Mouse (Mus musculus) kidney, adult 11 months (tissue): ENCODE measurements at regions not wholly inside any gene's neighbourhood (a gene's known extent, or its start where the extent isn't known, plus 50 kb on each side); places are given as distances from the start of the nearest gene placed in this dataset.

Experiments
- DNase-seq: peaks from one replicate; pipeline ENCODE4 v3.0.0; 2022

DNA sequence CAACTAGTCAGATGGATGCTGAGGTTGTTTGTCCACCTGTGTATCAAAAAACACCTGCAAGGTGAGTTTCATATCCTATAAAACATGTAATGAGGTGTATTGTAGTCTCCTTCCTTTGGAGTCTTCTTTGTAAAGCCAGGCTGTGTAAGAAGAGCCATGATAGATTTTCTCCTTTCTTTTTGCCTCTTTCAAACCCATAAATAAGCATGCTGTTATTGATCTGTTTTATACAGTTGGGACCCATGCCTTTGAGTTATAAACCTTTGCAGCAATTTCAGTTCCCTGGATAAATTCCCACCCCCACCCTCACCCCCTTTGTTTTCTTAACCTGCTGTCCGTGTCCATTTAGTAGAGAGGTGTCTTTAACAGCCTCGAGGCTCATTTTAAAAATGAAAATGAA is 131.0 kb upstream of the Rgs17 start:
- DNase-seq: no peak

DNA sequence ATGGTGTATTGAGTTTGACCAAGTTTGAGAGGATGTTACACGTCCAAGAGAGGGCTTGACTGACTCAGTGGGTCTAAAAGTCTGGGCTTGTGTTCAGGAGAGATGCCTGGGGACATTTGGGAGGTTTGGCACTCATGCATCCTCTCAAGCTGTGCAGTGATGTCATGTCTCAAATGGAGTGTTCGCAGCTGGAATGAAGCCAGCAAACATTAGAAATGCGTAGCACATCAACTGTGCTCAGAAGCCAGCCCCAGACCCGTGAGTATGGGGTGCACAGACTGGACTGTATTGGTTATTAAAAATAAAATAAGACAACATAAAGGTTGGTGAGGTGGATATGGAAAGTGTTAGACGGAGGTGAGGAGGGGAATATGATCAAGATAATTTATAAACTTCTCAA is 121.2 kb upstream of the Rgs17 start:
- DNase-seq: no peak

DNA sequence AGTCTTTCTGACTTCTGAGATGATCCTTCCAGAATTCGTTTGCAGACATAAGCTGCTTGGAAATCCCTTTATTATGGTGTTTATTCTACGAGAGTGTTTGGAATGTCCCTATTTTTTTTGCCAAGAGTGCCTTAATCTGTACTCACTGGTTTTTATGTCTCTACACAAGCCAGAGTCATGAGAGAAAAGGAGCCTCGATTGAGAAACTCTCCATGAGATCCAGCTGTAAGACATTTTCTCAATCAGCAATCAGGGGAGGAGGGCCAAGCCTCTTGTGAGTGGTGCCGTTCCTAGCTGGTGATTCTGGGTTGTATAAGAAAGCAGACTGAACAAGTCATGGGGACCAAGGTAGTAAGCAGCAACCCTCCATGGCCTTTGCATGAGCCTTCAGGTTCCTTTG is 117.6 kb upstream of the Rgs17 start:
- DNase-seq: no peak

- peak; percentile 26 for DNase-seq
Measured at GRCm38 (mm10) chr10:6035792-6036487, 113.7 kb upstream of the Rgs17 start.

GRCm38 (mm10) chr10:6032469-6032868 is 110.3 kb upstream of the Rgs17 start:
- no peak for DNase-seq

DNA sequence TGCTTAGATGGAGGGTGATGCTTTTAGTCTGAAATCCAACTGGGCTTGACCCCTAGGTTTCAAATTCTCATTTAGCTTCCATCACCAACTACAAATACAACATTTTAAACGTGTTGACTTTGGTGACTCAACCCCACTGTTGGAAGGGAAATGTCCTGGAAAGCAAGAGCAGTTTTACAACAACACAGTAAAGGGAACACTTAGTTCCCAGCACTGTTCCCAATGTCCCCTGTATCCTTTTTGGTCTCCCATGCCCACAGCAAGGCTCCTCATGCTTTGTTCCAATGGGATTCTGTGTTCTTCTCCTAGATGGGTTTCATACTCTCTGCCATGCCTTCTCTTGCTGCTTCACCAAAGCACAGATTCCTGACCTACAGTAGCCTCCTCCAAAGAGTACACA is 105.4 kb upstream of the Rgs17 start:
- no peak for DNase-seq

DNA sequence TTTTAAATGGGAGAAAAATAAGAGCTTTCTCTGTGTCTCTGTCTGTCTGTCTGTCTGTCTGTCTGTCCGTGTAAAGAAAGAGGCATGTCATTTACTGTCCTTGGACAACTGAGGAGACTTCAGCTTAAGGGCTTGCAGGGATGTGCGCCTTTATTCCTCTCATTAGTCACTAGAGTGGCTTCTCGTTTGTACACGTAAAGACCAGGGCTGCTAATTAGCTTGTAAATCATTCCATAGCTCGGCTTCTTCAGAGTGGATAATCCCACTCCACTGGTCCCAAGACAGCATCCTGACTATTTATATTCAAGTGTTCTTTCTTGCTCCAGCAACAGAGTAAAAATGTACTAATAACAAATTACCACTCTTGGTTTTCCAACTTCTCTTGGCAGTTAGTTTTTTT is 104.1 kb upstream of the Rgs17 start:
- no peak for DNase-seq

- DNase-seq: no peak
Measured at GRCm38 (mm10) chr10:6022609-6023283, 100.5 kb upstream of the Rgs17 start.

- DNase-seq: no peak
Measured at GRCm38 (mm10) chr10:6020944-6021684, 98.9 kb upstream of the Rgs17 start.

- no peak for DNase-seq
Measured at GRCm38 (mm10) chr10:6013743-6014142, 91.5 kb upstream of the Rgs17 start.

GRCm38 (mm10) chr10:6011541-6011940 is 89.3 kb upstream of the Rgs17 start:
- DNase-seq: no peak

- no peak for DNase-seq
Measured at GRCm38 (mm10) chr10:6011029-6011428, 88.8 kb upstream of the Rgs17 start.

DNA sequence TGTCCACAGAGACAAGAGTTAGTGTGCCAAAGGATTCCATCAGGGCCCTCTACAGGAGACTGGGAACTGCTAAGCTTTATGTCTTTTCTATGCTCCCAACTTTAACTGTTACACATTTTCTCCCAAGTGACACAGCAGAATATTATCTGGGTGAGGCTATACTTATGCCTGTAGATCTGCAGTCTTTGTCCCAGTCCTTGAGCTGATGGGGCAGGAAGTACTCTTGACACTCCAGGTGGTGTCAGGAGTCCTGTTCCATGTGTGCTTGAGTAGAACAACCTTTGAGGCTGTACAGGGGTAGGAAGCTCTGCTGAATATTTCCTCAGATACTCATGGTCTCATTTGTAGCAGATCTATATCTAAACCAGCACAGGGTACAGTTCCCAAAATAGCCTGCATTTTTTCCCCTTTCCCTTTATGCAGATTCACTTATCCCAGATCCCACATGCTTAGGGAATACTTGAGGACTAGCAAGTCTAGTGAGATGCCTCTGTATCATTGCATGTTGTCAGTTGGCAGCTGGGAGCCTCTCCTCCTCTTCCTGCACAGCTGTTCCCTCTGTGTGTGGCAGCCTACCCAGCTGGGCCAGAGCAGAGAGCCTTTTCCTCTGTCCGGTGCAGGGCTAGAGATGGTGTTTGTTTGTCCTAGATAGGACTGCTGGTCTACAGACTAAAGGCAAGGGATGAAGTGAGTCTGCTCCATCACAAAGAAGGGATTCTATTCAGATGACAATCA is 85.2 kb upstream of the Rgs17 start:
- no peak for DNase-seq

DNA sequence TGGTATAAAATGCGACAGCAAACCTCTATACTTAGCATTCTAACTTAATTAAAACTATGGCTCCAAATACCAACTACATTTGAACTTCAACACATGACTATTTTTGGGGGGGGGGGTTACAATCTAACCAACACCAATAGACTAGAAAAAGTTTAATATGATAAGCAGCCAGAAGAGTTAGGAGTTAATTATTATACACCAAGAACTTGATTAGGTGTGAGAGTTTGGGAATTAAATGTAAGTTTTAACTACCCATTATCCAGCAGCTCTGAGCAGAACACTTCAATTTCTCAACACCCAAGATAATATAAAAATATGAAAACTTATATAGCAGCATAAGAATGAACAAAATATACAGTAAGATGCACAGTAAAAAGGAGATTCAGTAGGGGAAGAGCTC is 59.2 kb upstream of the Rgs17 start:
- no peak for DNase-seq

- DNase-seq: no peak
Measured at GRCm38 (mm10) chr10:5978534-5978933, 56.3 kb upstream of the Rgs17 start.
